Mouse (Mus musculus) left cerebral cortex, adult 6 months (tissue): ENCODE results near the gene Olfr1206. TPM values are rescaled to one million over a fixed set of nuclear protein-coding genes. Genes with fewer than 3 reads are reported as not detected.

ENCODE experiments used
- long read RNA-seq, 2 experiments: library from polyadenylated mRNA; unstranded; transcript quantifications; one replicate each; pipeline ENCODE4 v2.0.0; 2019 to 2020
- polyA plus RNA-seq: library from polyadenylated mRNA; unstranded; fragments of <200 nt; fragmentation: Nextera tagmentation; gene quantifications from 2 replicates; pipeline ENCODE4 v1.2.3, GENCODE M21; 2021

Olfr1206 gene
- not detected in 2 replicates for polyA plus RNA-seq
- long read RNA-seq, experiment 1, result 0 reads
- long read RNA-seq, experiment 2, result 0 reads

DNA sequence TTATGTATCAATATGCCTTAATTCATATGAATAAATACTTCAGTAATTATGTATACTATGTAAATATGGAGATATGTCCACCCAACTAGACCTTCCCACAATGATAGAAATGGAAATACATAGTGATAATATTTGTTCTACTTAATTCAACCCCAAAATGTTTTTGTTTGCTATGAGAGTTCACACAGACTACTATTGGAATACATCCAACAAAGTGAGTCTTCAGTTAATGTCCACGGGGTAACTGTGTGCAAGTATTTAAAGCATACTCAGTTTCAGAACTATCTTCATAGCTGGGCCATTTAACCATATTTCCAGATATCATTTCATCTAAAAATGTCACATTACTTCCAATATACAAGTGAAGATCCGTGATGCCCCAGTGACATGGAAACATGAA is at the start of gene Olfr1206:
TSS of gene Olfr1206 (plus strand) at position 301 of the 400 bp plus-strand sequence.

GRCm38 (mm10) chr2:88814196-88814595 is 48.8 kb upstream of the Olfr1206 start, which contains the start of gene Olfr1202:
Olfr1202 (plus strand) TSS chr2:88814496.

DNA sequence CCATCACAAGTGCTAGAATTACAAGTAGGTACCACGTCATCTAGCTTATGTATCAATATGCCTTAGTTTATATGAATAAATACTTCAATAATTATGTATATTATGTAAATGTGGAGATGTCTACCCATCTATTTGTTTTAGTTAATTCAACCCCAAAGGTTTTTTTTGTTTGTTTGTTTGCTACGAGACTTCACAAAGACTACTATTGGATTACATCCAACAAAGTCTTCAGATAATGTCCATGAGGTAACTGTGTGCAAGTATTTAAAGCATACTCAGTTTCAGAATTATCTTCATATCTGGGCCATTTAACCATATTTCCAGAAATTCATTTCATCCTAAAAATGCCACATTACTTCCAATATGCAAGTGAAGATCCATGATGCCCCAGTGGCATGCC is 33.6 kb upstream of the Olfr1206 start, which contains the start of gene Olfr1205:
TSS of gene Olfr1205 (plus strand) at position 301 of the 400 bp plus-strand sequence.

GRCm38 (mm10) chr2:88848992-88849391 is 14.0 kb upstream of the Olfr1206 start, which contains the start of gene Olfr1204:
Olfr1204 (plus strand) TSS chr2:88849292.

DNA sequence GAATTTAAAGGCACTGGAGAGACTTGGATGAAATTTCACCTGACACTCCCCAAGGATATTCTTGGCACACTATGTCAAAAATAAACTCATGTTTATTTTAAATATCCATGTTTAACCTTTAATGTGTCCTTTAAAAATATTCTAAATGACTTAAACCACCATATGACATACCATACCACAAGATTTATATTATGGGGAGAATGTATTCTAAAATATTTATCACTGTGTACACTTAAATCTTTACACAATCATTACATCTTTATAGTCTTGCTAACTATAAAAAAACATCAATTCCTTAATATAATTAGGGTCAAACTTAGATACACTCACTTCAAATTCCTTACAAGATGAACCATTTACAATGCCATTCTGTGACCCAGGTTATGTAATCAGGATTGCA is 39.2 kb downstream of the Olfr1206 start, which contains the start of gene Olfr1208:
TSS of gene Olfr1208 (minus strand) at position 101 of the 400 bp plus-strand sequence.

GRCm38 (mm10) chr2:88915057-88915456 is 52.0 kb downstream of the Olfr1206 start, which contains the start of gene Olfr1209:
Olfr1209 (minus strand) TSS chr2:88915157.

Other genes with a start within 250 kb of the Olfr1206 start
- gene Olfr1191-ps1, start 222.7 kb upstream of the Olfr1206 start, polyA plus RNA-seq, result not detected in 2 replicates
- not detected in 2 replicates for gene Olfr1192-ps1, start 214.7 kb upstream of the Olfr1206 start, polyA plus RNA-seq
- not detected in 2 replicates for gene Olfr1193, start 187.6 kb upstream of the Olfr1206 start, polyA plus RNA-seq
- gene Olfr1195, start 174.0 kb upstream of the Olfr1206 start, polyA plus RNA-seq, result not detected in 2 replicates
- gene Olfr1196, start 158.6 kb upstream of the Olfr1206 start, polyA plus RNA-seq, result not detected in 2 replicates
- not detected in 2 replicates for gene Olfr1197, start 130.9 kb upstream of the Olfr1206 start, polyA plus RNA-seq
- not detected in 2 replicates for gene Olfr1198, start 111.9 kb upstream of the Olfr1206 start, polyA plus RNA-seq
- not detected in 2 replicates for gene Olfr1199, start 102.8 kb upstream of the Olfr1206 start, polyA plus RNA-seq
- 0.04 TPM in 1 of 2 replicates, not detected in the other for gene Olfr1200, start 92.7 kb upstream of the Olfr1206 start, polyA plus RNA-seq
- gene Olfr1201, start 70.2 kb upstream of the Olfr1206 start, polyA plus RNA-seq, result not detected in 2 replicates
- gene Olfr1202, start 48.7 kb upstream of the Olfr1206 start, polyA plus RNA-seq, result not detected in 2 replicates
- not detected in 2 replicates for gene Olfr1205, start 33.5 kb upstream of the Olfr1206 start, polyA plus RNA-seq
- not detected in 2 replicates for gene Olfr1204, start 13.9 kb upstream of the Olfr1206 start, polyA plus RNA-seq
- gene Olfr1208, start 39.1 kb downstream of the Olfr1206 start, polyA plus RNA-seq, result not detected in 2 replicates
- gene Olfr1209, start 51.9 kb downstream of the Olfr1206 start, polyA plus RNA-seq, result not detected in 2 replicates
- gene Olfr1211, start 74.9 kb downstream of the Olfr1206 start, polyA plus RNA-seq, result not detected in 2 replicates
- gene Olfr1212, start 90.7 kb downstream of the Olfr1206 start, polyA plus RNA-seq, result not detected in 2 replicates
- gene Gm13762, start 117.0 kb downstream of the Olfr1206 start, polyA plus RNA-seq, result not detected in 2 replicates
- not detected in 2 replicates for gene Olfr1214, start 129.4 kb downstream of the Olfr1206 start, polyA plus RNA-seq
- not detected in 2 replicates for gene Olfr1215, start 143.7 kb downstream of the Olfr1206 start, polyA plus RNA-seq
- gene Olfr1216, start 155.1 kb downstream of the Olfr1206 start, polyA plus RNA-seq, result not detected in 2 replicates
- gene Olfr1217, start 168.8 kb downstream of the Olfr1206 start, polyA plus RNA-seq, result not detected in 2 replicates
- gene Olfr1218, start 198.0 kb downstream of the Olfr1206 start, polyA plus RNA-seq, result not detected in 2 replicates
- not detected in 2 replicates for gene Olfr1219, start 220.3 kb downstream of the Olfr1206 start, polyA plus RNA-seq
- gene Olfr1220, start 243.6 kb downstream of the Olfr1206 start, polyA plus RNA-seq, result not detected in 2 replicates